Mouse (Mus musculus): Measurements from ENCODE around the gene Gm20388.
A peak's percentile ranks its signal among the peaks of the same experiment; 100 is the strongest.

DNA sequence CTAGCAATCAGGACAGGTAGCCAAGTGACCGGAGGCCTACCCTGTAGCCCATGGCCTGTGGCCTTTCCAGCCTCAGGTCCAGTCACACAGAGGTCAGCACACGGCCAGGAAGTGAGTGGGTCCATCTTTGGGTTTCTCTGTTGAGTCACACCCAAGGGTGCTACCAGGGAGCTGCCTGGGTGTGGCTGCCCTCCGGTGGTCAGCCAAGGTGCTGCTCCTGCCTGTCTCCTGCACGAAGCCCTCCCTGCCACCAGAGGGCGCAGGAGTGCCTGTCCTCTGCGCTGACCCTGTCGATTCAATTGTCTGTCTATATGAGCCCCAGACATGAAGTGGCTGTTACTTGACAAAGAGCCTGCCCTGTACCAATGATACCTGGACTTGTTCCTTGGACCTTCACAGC, 408.8 kb downstream of the Gm20388 start:
- TF ChIP-seq CTCF (IDR thresholded peaks at IDR 0.05; ENCODE audit: low read depth) (peak; percentile 100), EP300 (IDR thresholded peaks at IDR 0.05; ENCODE audit: low read depth) (no peak)

All from liver, embryonic 14.5 days (tissue).